Mouse (Mus musculus): ENCODE results near the gene Pkp4.

Pkp4 gene

GRCm38 (mm10) chr2:59160605-59160963 lies at the start of gene Pkp4, which contains the start of gene Ccdc148:
Gene Pkp4 (plus strand): TSS chr2:59160850.
Gene Ccdc148 (minus strand): TSS chr2:59160683.
- DNase-seq (ENCODE audit: low read depth, low spot score): peak; percentile 94

- DNase-seq (ENCODE audit: low read depth, low spot score): no peak
These were observed 31.6 kb upstream of the Pkp4 start for GRCm38 (mm10) chr2:59129023-59129422.

DNA sequence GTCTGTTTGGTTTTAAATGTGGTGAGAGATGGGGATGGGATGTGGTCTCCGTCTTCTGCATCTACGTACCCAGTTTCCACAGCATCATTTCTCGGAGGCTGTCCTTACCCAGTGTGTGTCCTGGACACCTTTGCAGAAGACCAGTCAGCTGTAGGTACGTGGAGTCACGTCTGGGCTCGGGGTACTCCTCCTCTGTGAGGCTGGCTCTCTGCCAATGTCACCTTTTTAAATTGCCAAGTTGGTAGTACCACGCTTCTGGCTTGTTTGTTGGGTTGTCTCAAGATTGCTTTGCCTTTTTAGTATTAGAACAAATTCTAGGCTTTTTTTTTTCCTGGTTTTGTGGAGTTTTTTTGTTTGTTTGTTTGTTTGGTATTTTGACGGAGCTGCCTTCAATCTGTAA lies 30.8 kb upstream of the Pkp4 start:
- DNase-seq (ENCODE audit: low read depth, low spot score): no peak

DNA sequence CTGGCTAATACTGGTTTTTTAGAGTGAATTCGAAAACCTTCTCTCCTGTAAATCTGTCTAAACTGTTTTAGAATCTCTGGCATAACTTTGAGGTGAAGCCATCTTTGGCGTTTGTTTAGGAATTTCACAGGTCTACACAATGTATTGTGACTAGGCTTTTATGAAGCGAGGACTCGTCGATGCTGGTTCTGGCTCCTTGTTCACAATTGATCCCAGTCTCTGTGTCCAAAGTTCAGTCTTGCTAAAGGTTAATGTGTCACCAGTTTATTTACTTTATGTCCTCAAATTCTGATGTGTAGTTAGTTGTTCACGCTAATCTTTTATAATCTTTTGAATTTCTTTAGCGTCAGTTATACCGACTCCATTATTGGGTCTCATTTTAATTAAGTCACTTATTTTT lies 29.6 kb upstream of the Pkp4 start:
- DNase-seq (ENCODE audit: low read depth, low spot score): no peak

DNA sequence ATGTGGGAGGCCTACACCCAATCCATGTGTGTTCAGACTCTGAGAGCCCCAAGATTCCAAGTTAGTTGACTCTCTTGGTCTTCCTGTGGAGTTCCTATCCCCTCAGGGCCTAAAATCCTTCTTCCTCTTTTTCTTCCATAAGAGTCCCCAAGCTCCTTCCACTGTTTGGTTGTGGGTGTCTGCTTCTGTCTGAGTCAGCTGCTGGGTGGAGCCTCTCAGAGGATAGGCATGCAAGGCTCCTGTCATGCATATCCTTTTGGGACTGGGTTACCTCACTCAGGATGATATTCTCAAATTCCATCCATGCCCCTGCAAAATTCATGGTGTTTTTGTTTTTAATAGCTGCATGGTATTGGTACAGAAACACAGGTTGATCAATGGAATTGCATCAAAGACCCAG lies 5.2 kb upstream of the Pkp4 start:
- no peak for DNase-seq (ENCODE audit: low read depth, low spot score)

DNA sequence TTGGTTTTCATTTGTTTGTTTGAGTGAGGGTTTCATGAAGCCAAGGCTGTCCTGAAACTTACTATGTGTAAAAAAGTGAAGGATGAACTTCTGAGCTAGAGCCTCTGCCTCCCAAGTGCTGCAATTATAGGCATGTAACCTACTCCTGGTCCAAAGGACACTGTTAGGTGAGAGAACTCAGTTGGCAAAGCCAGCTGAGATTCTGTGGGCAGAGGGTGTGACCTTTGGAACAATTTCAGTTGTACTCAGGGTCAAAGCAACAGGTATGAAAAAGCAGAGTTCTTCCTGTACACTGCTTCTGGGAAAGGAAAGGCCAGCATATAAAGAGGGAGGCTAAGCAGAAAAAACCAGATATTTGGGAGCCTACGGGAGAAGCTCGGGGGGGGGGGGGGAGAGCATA lies 2.5 kb upstream of the Pkp4 start:
- no peak for DNase-seq (ENCODE audit: low read depth, low spot score)

GRCm38 (mm10) chr2:59159961-59160604 lies 567 bp upstream of the Pkp4 start:
- no peak for DNase-seq (ENCODE audit: low read depth, low spot score)

DNA sequence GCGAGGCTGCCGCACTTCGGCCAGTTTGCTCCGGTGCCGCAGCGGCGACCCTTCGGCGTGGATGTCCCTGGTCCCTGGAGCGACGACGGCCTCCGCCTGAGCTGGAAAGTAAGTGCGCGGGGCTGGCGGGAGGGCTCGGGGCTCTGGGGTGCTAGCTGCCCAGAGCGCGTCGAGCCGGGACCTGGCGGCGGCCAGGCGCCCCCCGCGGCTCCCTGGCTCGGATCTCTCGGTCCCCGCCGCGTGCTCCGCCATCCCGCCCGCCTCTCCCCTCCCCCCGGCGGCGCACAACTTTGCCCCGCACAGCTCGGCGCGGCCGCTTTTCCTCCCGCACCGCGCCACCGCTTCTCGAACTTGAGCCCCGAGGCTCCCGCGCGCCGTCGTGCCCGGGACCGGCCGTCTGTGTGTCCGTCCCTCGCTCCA lies 381 bp downstream of the Pkp4 start:
- no peak for DNase-seq (ENCODE audit: low read depth, low spot score)

DNA sequence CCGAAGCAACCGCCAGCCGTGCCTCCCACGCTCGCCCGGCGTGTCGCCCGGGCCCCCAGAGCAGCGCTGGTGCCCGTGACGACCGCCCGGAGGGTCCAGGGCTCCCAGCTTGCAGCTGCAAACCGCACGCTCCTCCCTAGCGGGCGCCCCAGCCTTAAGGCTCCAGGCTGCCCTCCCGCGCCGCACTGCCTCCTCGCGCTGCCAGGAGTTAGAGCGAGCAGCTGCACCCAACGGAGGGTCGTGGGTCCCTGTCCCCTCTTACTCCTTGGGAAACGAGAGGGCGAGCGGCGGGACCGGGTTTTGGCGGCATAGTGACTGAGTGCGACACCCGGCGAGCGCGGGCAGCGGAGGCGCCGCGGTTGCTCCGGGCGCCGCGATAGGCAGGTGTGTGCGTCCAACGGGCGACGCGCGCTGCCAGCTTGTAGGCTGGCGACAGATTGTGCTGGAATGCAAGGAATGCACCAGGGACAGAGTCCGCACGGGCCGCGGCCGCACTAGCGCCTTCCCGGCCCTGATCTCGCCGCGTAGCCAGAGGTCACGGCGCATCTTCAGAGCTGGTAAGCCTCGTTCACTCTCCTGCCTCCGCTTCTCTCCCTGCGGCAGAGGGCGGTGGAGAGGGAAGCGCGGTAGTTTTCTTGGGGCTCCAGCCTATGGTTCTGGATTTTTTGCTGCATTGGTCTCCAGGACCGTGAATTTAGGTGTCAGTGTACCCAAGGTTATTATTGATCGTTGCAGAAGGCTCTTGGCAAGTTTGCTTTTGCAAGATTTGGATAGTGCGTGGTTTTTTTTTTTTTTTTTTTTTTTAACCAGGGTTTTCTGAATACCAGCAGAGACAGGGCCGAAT lies 1.0 kb downstream of the Pkp4 start:
- DNase-seq (ENCODE audit: low read depth, low spot score): peak; percentile 71

- DNase-seq (ENCODE audit: low read depth, low spot score): no peak
These were observed 1.6 kb downstream of the Pkp4 start for GRCm38 (mm10) chr2:59162285-59162600.

GRCm38 (mm10) chr2:59166976-59167375 lies 6.3 kb downstream of the Pkp4 start:
- DNase-seq (ENCODE audit: low read depth, low spot score): no peak

DNA sequence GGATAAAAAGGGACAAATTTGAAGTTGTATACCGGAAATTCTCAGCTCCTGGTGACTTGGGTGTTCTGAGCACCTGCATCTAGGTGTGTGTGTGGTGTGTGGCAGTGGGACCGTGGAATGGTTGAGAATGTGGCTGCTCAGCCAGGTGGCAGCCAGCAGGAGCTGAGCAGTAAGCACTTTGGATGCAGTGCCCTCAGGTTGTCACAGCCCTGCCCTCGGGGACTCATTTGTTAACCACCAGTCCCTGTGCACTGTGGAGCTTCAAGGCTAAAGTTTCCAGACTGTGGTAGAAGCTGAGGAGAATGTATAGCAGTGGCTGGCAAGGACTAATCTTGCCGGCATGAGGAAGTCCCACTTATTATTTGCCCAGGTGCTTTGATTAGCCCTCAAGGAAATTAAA lies 7.2 kb downstream of the Pkp4 start:
- DNase-seq (ENCODE audit: low read depth, low spot score): no peak

GRCm38 (mm10) chr2:59169572-59170207 lies 9.0 kb downstream of the Pkp4 start:
- DNase-seq (ENCODE audit: low read depth, low spot score): no peak

GRCm38 (mm10) chr2:59170208-59170589 lies 9.5 kb downstream of the Pkp4 start:
- DNase-seq (ENCODE audit: low read depth, low spot score): no peak

DNA sequence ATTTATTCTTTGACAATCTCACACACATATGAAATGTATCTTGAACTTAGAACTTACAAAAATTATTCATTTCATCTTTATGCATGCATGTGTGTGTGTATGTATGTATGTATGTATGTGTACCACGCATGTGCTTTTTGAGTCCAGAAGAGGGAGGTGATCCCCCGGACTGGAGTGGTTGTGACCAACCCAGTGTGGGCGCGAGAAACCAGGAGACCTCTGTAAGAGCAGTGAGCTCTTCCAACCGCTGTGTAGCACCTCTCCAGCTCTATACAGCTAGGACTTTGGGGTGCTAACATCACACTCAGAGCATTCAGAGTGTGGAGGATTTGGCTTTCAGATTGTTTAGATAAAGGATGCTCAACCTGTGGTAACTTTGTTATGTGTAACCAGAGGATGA lies 9.9 kb downstream of the Pkp4 start:
- DNase-seq (ENCODE audit: low read depth, low spot score): no peak

- DNase-seq (ENCODE audit: low read depth, low spot score): peak; percentile 29
These were observed 10.9 kb downstream of the Pkp4 start for GRCm38 (mm10) chr2:59171533-59171932.

- DNase-seq (ENCODE audit: low read depth, low spot score): no peak
These were observed 15.3 kb downstream of the Pkp4 start for GRCm38 (mm10) chr2:59175926-59176325.

DNA sequence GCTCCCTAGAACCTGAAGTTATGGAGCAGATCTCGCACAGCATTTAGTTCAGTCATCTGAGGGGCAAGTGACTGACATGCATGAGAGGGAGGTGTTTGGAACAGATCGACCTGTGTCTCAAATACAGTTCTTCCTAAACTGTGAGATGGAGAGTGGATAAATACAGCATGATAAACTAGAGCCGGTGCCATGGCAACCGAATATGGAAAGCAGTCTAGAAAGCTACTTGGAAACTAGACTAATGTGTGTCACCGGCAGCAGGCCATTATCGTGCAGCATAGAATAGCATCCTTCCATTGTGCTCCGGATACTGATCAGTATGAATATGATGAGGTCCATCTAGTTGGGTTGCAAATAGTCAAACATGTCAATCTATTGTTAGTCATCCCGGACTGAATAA lies 17.5 kb downstream of the Pkp4 start:
- DNase-seq (ENCODE audit: low read depth, low spot score): no peak

- no peak for DNase-seq (ENCODE audit: low read depth, low spot score)
These were observed 18.3 kb downstream of the Pkp4 start for GRCm38 (mm10) chr2:59178960-59179359.

GRCm38 (mm10) chr2:59179487-59179886 lies 18.8 kb downstream of the Pkp4 start:
- no peak for DNase-seq (ENCODE audit: low read depth, low spot score)

- DNase-seq (ENCODE audit: low read depth, low spot score): no peak
These were observed 20.9 kb downstream of the Pkp4 start for GRCm38 (mm10) chr2:59181321-59182113.

GRCm38 (mm10) chr2:59183541-59183940 lies 22.9 kb downstream of the Pkp4 start:
- no peak for DNase-seq (ENCODE audit: low read depth, low spot score)
